ENCODE assay signal across 21 mouse cellular contexts in the genomic region with DNA sequence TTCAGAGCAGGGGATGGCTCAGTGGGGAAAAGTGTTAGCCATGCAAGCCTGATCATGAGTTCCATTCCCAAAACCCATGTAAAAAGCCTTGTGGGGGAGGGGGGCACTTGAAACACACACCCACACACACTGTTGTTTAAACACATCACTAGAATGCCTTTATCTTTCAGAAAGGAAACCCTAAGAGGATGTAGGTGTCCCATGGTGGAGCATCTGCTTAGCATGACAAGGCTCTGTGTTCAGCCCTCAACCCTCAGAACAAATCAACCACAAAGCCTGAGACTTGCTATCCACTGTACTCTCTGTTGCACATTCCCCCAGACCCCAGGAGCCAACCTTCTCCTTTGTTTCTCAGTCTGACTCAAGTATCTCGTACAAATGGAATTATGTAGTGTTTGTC. TPM values are rescaled to one million over a fixed set of nuclear protein-coding genes. Genes with fewer than 3 reads are reported as not detected.
DNase-seq lines count a peak whose midpoint lies in the region; ATAC-seq lines count a peak whose summit lies in the region.
"Had no signal": no experiment of that assay in that cellular context is flagged by ENCODE, and none has a peak within 500 bp of the region (broad histone marks: within the 10 kb centered on the region; RNA-seq: fewer than 3 reads in every experiment).

No protein-coding gene starts in this region.

- H3K9ac ChIP-seq in intestine, embryonic 15.5 days: no peak overlapping the region
- H3K9ac ChIP-seq: hindbrain, embryonic 14.5 days; liver, postnatal 0 days; neural tube, embryonic 12.5 days; stomach, embryonic 15.5 days had no signal

- no peaks in the 10 kb centered on the region for H3K36me3 ChIP-seq in intestine, embryonic 15.5 days

- no peaks in the 10 kb centered on the region for H3K27me3 ChIP-seq in intestine, embryonic 15.5 days (replicated peaks)
- H3K27me3 ChIP-seq: neural tube, embryonic 12.5 days; stomach, embryonic 15.5 days had no signal

- H3K27ac ChIP-seq in intestine, embryonic 15.5 days: no peak overlapping the region
- H3K27ac ChIP-seq: embryonic facial prominence, embryonic 10.5 days; hindbrain, embryonic 14.5 days; neural tube, embryonic 12.5 days had no signal

- no peaks in the 10 kb centered on the region for H3K9me3 ChIP-seq in intestine, embryonic 15.5 days
- H3K9me3 ChIP-seq: embryonic facial prominence, embryonic 10.5 days; neural tube, embryonic 12.5 days; stomach, embryonic 15.5 days had no signal

- DNase-seq in thymus, postnatal 0 days (ENCODE audit: low spot score): peak; percentile 37
- no peak for DNase-seq in thymus, postnatal 10 days (ENCODE audit: low spot score in 2 of 2)
- DNase-seq in ES-CJ7 (ENCODE audit: low read depth, low spot score): peak; percentile 59
- DNase-seq in Muller cell, postnatal 12 days (ENCODE audit: inconsistent ontology term): peak; percentile 46
- DNase-seq in adrenal gland, postnatal 14 days: no peak
- DNase-seq: adrenal gland, postnatal 36 days; cerebellum, adult 9-10 months; gastrocnemius, postnatal 10 days; kidney, adult 9 months; kidney, postnatal 14 days; liver, postnatal 0 days; midbrain, embryonic 14.5 days; thymus, postnatal 4 days had no signal

- H3K4me2 ChIP-seq in intestine, embryonic 15.5 days (replicated peaks): no peak overlapping the region
- H3K4me2 ChIP-seq: hindbrain, embryonic 14.5 days; neural tube, embryonic 12.5 days; stomach, embryonic 15.5 days had no signal

- ATAC-seq in megakaryocyte progenitor cell, adult 5-6 weeks (replicated peaks; ENCODE audit: poor library complexity): peak; percentile 50; the same call in 1 of the 2 replicates
- ATAC-seq in intestine, embryonic 15.5 days: no peak
- ATAC-seq: forebrain, embryonic 16.5 days; liver, postnatal 0 days; lung, postnatal 0 days had no signal

- H3K4me3 ChIP-seq in intestine, embryonic 15.5 days (replicated peaks): no peak overlapping the region
- H3K4me3 ChIP-seq: embryonic facial prominence, embryonic 10.5 days; neural tube, embryonic 12.5 days; stomach, embryonic 15.5 days had no signal

- 78% methylated on average over 1 of the region's 1 CpGs for WGBS in intestine, embryonic 15.5 days

- peaks cover 5% of the 10 kb centered on the region; the same call in 1 of the 2 replicates for H3K4me1 ChIP-seq in intestine, embryonic 15.5 days (replicated peaks)
- H3K4me1 ChIP-seq: neural tube, embryonic 12.5 days had no signal

RNA-seq across cellular contexts. Expression of gene Maml1, which starts 12.1 kb away (rescaled TPM):
- 4.7 and 5.3 TPM in 2 replicates for polyA plus RNA-seq in thymus, postnatal 0 days (2015; fragmentation: Nextera tagmentation; extraction: Ambion mirVana)
- 14.2 and 15.9 TPM in 2 replicates for total RNA-seq in megakaryocyte progenitor cell, adult 5-6 weeks (2015)
- 4.1 and 4.2 TPM in 2 replicates for total RNA-seq in megakaryocyte progenitor cell, adult 5-6 weeks (2017)
- 24.0 and 25.1 TPM in 2 replicates for total RNA-seq in adrenal gland, postnatal 14 days (2021)
- 4.1 and 4.3 TPM in 2 replicates for polyA plus RNA-seq in intestine, embryonic 15.5 days (2015; fragmentation: Nextera tagmentation; extraction: Ambion mirVana)

RNA-seq across cellular contexts. Expression of gene Ltc4s, which starts 41.6 kb away (rescaled TPM):
- polyA plus RNA-seq in thymus, postnatal 0 days (2015; fragmentation: Nextera tagmentation; extraction: Ambion mirVana): 3.5 and 3.7 TPM in 2 replicates
- 0.74 and 1.1 TPM in 2 replicates for total RNA-seq in megakaryocyte progenitor cell, adult 5-6 weeks (2015)
- 1.4 TPM in 1 of 2 replicates, not detected in the other for total RNA-seq in megakaryocyte progenitor cell, adult 5-6 weeks (2017)
- 10.4 and 11.3 TPM in 2 replicates for total RNA-seq in adrenal gland, postnatal 14 days (2021)
- 3.9 and 4.2 TPM in 2 replicates for polyA plus RNA-seq in intestine, embryonic 15.5 days (2015; fragmentation: Nextera tagmentation; extraction: Ambion mirVana)

RNA-seq across cellular contexts. Expression of gene Canx, which starts 45.4 kb away (rescaled TPM):
- 196 and 213 TPM in 2 replicates for polyA plus RNA-seq in thymus, postnatal 0 days (2015; fragmentation: Nextera tagmentation; extraction: Ambion mirVana)
- total RNA-seq in megakaryocyte progenitor cell, adult 5-6 weeks (2015): 500 and 518 TPM in 2 replicates
- 1,173 and 1,480 TPM in 2 replicates for total RNA-seq in megakaryocyte progenitor cell, adult 5-6 weeks (2017)
- total RNA-seq in adrenal gland, postnatal 14 days (2021): 347 and 361 TPM in 2 replicates
- polyA plus RNA-seq in intestine, embryonic 15.5 days (2015; fragmentation: Nextera tagmentation; extraction: Ambion mirVana): 358 and 379 TPM in 2 replicates

Comparison
In these comparisons a context has a peak if more than half of its experiments do, and no peak if none do; other contexts are left out.
1. DNase-seq: peak in thymus, postnatal 0 days (single experiment), ES-CJ7 (single experiment) and Muller cell, postnatal 12 days (single experiment); none in thymus, postnatal 10 days (0 of 2) and adrenal gland, postnatal 14 days (single experiment).